Mouse (Mus musculus): Measurements from ENCODE around the gene Ggt1. TPM values are rescaled to one million over a fixed set of nuclear protein-coding genes. Genes with fewer than 3 reads are reported as not detected.
A peak's percentile ranks its signal among the peaks of the same experiment; 100 is the strongest.

The Ggt1 gene
- total and polyA plus RNA-seq, 3 experiments, result 1.3 to 3.8 (median 2.1) TPM

- H3K4me3 ChIP-seq (replicated peaks in 1 of 3; ENCODE audit: low read depth in 2 of 3, low read length in 2 of 3, poor library complexity in 1 of 3), result no peak overlapping the region
- H3K4me2 ChIP-seq (ENCODE audit: insufficient read depth, low read depth, poor library complexity, severe bottlenecking), result peak overlapping the region; percentile 48
- H3K4me1 ChIP-seq (ENCODE audit: control insufficient read depth in 1 of 2, insufficient read depth in 2 of 2), result peaks cover 14 to 25% of the 10 kb centered on the region in 2 experiments
- H3K36me3 ChIP-seq (replicated peaks in 1 of 2; ENCODE audit: control insufficient read depth in 1 of 2, insufficient read depth in 1 of 2, low read length in 1 of 2), result no peaks in the 10 kb centered on the region
- H3K79me2 ChIP-seq (replicated peaks; ENCODE audit: control insufficient read depth, extremely low read depth, insufficient read depth, poor library complexity, severe bottlenecking), result no peaks in the 10 kb centered on the region
- no peak for DNase-seq (ENCODE audit: extremely low read depth)
- no peaks in the 10 kb centered on the region for H3K9me3 ChIP-seq (replicated peaks; ENCODE audit: low read length)
- in situ Hi-C loops (cut with MboI; ENCODE audit: low pct_ligation_motif_present, low pct_unique_long_range_greater_than_20kb, low sequenced_read_pairs) (no loop called here), dilution Hi-C loops (cut with MboI; ENCODE audit: extremely low pct_ligation_motif_present, extremely low pct_unique_long_range_greater_than_20kb, low sequenced_read_pairs) (no loop called here)
- peaks cover 20% of the 10 kb centered on the region for H3K27me3 ChIP-seq (replicated peaks)
- H3K9ac ChIP-seq (ENCODE audit: insufficient read depth, low read depth), result no peak overlapping the region
- H3K27ac ChIP-seq (ENCODE audit: insufficient read depth, low read depth), result no peak overlapping the region
- TF ChIP-seq E2F4 (IDR thresholded peaks at IDR 0.05; ENCODE audit: insufficient replicate concordance, low read depth, low read length) (no peak), UBTF (IDR thresholded peaks at IDR 0.05; ENCODE audit: low read depth, low read length) (no peak), CHD2 (IDR thresholded peaks at IDR 0.05; ENCODE audit: low read length) (no peak), SMC3 (IDR thresholded peaks at IDR 0.05; ENCODE audit: low read depth, low read length) (no peak), TCF12 (IDR thresholded peaks at IDR 0.05; ENCODE audit: low read depth, low read length) (no peak), JUND (conservative IDR thresholded peaks at IDR 0.05; ENCODE audit: low read depth, low read length) (no peak), MYC (IDR thresholded peaks at IDR 0.05; ENCODE audit: low read depth, low read length) (no peak), USF1 (IDR thresholded peaks at IDR 0.05; ENCODE audit: low read depth, low read length) (no peak), MEF2A (IDR thresholded peaks at IDR 0.05; ENCODE audit: borderline replicate concordance, low read depth, low read length) (no peak), POLR2A (IDR thresholded peaks at IDR 0.05; ENCODE audit: low read depth, low read length) (no peak), ETS1 (conservative IDR thresholded peaks at IDR 0.05; ENCODE audit: low read depth, low read length) (no peak)
Observed at GRCm38 (mm10) chr10:75559041-75559675, 2.2 kb upstream of the Ggt1 start.

- in situ Hi-C loops (cut with MboI; ENCODE audit: low pct_ligation_motif_present, low pct_unique_long_range_greater_than_20kb, low sequenced_read_pairs) (no loop called here), dilution Hi-C loops (cut with MboI; ENCODE audit: extremely low pct_ligation_motif_present, extremely low pct_unique_long_range_greater_than_20kb, low sequenced_read_pairs) (no loop called here)
- no peak for DNase-seq (ENCODE audit: extremely low read depth)
- Histone ChIP-seq H3K4me3 (replicated peaks in 1 of 3; ENCODE audit: low read depth in 2 of 3, low read length in 2 of 3, poor library complexity in 1 of 3) (peak within 1 kb of the TSS in 1 of 3 experiments; percentile 15), H3K27me3 (replicated peaks) (peaks cover 20% of the 10 kb centered on the region), H3K79me2 (replicated peaks; ENCODE audit: control insufficient read depth, extremely low read depth, insufficient read depth, poor library complexity, severe bottlenecking) (no peaks in the 10 kb centered on the region), H3K9ac (ENCODE audit: insufficient read depth, low read depth) (no peak within 1 kb of the TSS), H3K4me2 (ENCODE audit: insufficient read depth, low read depth, poor library complexity, severe bottlenecking) (peak within 1 kb of the TSS; percentile 48), H3K9me3 (replicated peaks; ENCODE audit: low read length) (no peaks in the 10 kb centered on the region), H3K4me1 (ENCODE audit: control insufficient read depth in 1 of 2, insufficient read depth in 2 of 2) (peaks cover 14 to 27% of the 10 kb centered on the region in 2 experiments), H3K36me3 (replicated peaks in 1 of 2; ENCODE audit: control insufficient read depth in 1 of 2, insufficient read depth in 1 of 2, low read length in 1 of 2) (no peaks in the 10 kb centered on the region), H3K27ac (ENCODE audit: insufficient read depth, low read depth) (no peak within 1 kb of the TSS)
- TF ChIP-seq ELF1 (IDR thresholded peaks at IDR 0.05; ENCODE audit: low read depth, low read length) (no peak), ZMIZ1 (IDR thresholded peaks at IDR 0.05; ENCODE audit: low read depth, low read length) (no peak)
Observed at GRCm38 (mm10) chr10:75559676-75560548, 1.5 kb upstream of the Ggt1 start, which contains the start of gene Lrrc75b. TSS of gene Lrrc75b (minus strand) at chr10:75560330.
